Mouse (Mus musculus): ENCODE results near the gene Aadacl2.

Gene Aadacl2

DNA sequence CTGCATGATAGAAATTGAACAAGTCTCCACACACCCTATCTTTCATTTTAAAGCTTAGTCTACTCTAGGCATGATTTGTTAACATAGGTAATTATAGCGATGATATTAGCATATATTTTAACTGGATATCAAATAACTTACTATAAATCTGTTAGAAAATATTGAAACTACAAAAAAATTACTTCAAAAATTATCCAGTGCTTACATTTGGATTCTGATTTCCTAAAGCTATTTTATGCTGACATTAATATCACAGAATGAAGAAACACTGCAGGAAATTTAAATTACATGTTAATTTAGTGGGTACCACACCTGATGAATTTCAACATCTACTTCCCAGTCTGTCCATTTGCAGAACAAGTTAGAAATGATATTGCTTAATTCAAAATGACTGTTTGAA, at the start of gene Aadacl2:
TSS of gene Aadacl2 (plus strand) at position 301 of the 400 bp plus-strand sequence.
- no peak for DNase-seq (ENCODE audit: low spot score in 2 of 2)

GRCm38 (mm10) chr3:59970891-59971290, 35.7 kb upstream of the Aadacl2 start:
- DNase-seq (ENCODE audit: low spot score in 2 of 2), result no peak

GRCm38 (mm10) chr3:59974591-59974990, 32.0 kb upstream of the Aadacl2 start:
- no peak for DNase-seq (ENCODE audit: low spot score in 2 of 2)

GRCm38 (mm10) chr3:60003622-60004021, 2.9 kb upstream of the Aadacl2 start:
- DNase-seq (ENCODE audit: low spot score in 2 of 2), result no peak

DNA sequence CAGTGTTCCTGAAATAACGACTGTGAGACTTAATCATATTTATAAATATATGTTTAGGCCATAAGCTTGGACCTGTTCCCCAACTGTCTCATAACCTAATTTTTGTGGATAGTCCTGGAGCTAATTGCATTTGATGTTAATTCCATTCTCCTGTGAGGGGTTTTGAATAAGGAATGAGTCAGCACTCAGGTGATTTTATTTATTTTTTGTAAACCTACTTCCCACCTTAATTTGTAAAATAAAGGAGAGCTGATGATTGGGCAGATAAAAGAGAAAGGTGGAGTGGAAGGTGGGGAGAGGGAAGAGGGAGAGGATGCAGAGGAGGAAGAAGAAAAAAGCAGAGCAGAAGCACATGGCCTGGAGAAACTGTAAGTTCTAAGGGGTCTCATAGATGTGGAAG, 18.9 kb downstream of the Aadacl2 start, which contains the start of gene Aadac:
TSS of gene Aadac (plus strand) at position 301 of the 400 bp plus-strand sequence.
- no peak for DNase-seq (ENCODE audit: low spot score in 2 of 2)

- DNase-seq (ENCODE audit: low spot score in 2 of 2), result no peak
These were observed 25.0 kb downstream of the Aadacl2 start for GRCm38 (mm10) chr3:60031511-60031910.

DNA sequence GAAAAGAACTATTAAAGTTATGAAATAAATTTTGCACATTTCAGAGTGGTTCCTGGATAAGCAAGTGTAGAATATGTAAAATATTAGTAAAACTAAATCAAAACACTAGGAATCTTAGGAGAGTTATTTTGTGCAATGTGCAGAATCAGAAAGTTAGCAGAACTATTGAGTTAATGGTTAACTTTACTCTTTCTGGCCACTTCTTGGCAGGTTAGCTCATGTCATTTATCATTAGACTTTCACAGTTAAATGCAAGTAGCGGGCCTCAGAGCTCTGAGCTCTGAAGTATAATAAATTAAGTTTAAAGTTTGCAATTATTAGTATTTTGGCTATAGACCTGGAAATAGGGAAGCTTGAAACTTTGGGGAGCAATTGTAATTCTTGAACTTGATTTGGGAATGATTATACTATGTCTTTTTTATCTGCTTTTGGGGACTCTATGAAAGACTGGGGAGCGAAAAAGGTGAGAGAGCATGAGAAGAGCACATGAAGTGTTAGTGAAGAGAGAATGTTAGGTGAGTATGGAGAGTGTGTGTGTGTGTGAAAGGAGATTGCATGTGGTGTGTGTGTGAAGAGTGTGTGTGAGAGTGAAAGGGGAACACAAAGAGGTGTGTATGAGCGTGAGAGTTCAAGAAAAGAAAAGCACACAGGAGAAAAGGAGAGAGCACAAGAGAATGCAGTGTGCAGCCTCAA, 39.8 kb downstream of the Aadacl2 start:
- no peak for DNase-seq (ENCODE audit: low spot score in 2 of 2)

GRCm38 (mm10) chr3:60053231-60053927, 46.8 kb downstream of the Aadacl2 start:
- no peak for DNase-seq (ENCODE audit: low spot score in 2 of 2)

DNA sequence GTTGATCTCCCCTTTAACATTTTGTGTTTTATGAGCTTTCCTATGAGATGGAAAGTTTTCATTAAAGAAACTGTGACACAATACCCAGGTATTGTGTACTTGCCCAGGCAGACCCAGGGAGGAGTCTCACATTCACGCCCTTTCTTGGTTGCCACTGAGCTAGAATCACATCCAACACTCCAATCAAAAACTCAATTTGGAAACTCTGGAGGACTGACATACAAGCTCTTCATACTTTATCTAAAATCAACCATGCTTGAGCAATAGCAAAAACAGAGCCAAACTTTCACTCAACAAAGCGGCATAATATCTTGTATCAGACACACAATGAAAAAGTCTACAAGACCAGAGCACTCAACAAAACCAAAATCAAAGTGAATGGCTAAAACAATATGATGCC, 47.4 kb downstream of the Aadacl2 start:
- DNase-seq (ENCODE audit: low spot score in 2 of 2), result no peak

- no peak for DNase-seq (ENCODE audit: low spot score in 2 of 2)
These were observed 49.9 kb downstream of the Aadacl2 start for GRCm38 (mm10) chr3:60056451-60056850.

DNA sequence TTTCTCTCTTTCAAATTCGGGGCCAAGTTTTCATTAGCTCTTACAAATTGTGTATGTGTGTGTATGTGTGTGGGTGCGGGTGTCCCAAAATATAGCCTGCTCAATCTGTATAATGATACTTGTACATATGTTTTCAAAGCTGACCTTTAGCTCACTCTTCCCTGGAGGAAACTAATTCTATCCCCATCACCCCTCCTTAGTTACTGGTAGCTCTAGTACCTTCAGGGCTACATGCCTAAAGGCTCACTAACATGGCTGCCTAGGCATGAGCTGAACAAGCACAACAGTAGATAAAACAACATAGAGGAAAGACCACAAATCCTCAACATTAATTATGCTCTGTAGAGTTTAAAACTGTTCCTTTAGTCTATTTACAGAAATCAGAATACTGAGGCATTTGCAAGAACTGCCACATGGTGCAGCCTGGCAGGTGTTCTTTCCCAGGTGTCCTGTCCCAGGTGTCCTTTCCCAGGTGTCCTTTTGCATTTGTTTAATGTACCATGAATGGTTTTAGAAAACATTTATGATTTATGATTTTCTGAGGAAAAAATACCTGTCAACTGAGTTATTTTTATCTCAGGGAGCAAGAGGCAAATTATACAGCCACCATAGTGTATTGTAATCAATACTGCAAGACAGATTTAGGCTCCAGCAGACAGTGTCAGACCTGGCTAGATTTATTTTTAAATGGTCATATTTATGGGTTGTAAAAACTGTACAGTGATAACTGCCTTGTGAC, 50.7 kb downstream of the Aadacl2 start:
- no peak for DNase-seq (ENCODE audit: low spot score in 2 of 2)

DNA sequence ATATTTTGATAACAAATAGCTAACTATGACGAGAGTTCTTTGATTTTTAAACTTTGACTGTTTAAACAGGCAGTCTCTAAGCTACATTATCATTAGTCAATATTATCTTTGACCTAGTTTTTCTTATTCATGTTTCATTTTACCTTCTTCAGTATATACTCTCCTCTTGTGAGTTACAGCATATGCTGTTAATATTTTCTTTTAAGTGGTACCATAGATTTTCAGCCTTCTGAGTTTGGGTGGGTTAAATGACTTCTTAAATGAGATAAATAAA, 51.2 kb downstream of the Aadacl2 start:
- no peak for DNase-seq (ENCODE audit: low spot score in 2 of 2)

All from frontal cortex, postnatal 14 days (tissue).